Mouse (Mus musculus): ENCODE data around the gene Sytl2.

Sytl2 gene

GRCm38 (mm10) chr7:90457517-90457916 lies 155.5 kb downstream of the Sytl2 start:
- no peak for DNase-seq (ENCODE audit: low read depth, low spot score)

Data from brain, embryonic 18.5 days (tissue).